Mouse (Mus musculus) urinary bladder, postnatal 14 days (tissue): ENCODE data around the gene A830031A19Rik.
A peak's percentile ranks its signal among the peaks of the same experiment; 100 is the strongest.

Experiments used
- DNase-seq: peaks from one replicate; pipeline ENCODE4 v3.0.0; 2021; ENCODE audit warnings: low spot score

A830031A19Rik gene

DNA sequence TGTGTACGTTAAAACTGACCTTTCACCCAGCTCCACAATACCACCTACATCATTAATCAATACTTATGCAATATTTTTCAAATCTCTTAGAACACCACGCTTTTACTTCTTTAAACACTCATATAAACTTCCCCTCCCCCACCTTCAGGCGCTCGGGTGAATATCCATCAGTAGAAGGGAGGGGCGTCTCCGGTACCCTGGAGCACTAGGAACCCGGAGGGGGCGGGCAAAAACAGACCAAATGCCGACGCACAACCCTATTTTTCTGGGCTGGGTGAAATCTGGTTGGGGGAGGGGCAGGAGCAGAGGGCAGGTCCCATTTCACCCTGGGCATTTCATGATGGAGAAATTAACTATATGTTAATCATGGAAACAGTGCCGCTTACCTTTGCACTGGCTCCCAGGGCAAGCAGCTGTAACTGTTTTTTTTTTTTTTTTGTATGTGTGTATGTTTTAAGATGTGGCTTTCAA lies at the start of gene A830031A19Rik:
Gene A830031A19Rik (minus strand): TSS at position 421 of the 471 bp plus-strand sequence.
- DNase-seq, result no peak

DNA sequence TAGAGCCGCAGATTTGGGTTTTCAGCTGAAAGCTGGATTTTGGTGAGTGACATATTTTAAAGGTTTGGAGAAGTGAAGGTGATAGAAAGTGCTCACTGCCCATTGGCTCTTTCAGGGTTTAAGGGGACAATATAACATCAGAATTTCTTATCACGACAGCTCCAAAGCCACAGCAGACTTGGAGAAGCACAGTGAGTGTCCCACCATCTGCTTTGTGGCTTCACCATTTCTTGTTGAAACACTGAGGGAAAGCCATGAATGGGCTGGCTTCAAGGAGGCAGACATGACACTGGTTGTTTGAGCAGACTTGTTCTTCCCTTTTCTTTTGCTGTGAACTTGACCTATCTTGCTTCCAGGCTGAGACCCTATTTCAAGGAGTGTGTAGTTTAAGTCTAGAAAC lies 49.1 kb upstream of the A830031A19Rik start:
- DNase-seq, result no peak

DNA sequence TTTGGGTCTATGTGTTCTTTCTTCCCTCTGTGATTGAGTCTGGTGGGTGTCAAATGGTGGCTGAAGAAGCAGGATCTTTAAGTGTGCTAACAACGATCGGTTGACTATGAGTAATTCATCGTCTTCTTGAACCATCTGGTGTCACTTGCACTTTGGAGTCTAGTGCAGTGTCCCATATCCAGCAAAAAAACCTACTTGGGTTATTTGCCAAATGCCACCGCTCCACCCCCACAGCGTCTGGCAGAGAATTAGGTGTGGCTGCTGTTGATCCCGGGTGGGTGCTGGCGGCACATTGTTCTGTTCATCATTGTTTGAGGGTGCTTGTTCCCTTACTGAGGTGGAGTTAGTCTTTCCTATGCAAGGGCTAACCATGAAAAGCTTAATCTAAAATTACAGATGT lies 48.0 kb upstream of the A830031A19Rik start:
- DNase-seq, result no peak

DNA sequence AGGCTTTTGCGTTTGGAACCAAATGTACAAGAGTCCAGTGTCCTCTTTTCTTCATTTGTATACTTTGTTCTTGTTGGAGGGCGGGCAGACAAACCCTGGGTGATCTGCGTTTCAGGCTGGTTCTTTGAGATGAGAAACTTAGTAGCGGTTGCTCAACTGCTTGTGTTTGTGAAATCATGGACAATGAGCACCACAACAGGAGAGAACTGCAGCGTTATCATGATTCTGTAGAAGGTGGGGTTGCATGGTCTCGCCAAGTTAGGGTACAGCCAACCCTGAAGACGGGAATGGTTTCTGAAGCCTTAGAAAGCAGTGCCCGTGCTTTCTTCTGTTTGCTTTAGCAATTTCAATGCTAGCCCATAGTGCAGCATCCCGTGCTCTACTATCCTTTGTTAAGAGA lies 46.3 kb upstream of the A830031A19Rik start:
- no peak for DNase-seq

DNA sequence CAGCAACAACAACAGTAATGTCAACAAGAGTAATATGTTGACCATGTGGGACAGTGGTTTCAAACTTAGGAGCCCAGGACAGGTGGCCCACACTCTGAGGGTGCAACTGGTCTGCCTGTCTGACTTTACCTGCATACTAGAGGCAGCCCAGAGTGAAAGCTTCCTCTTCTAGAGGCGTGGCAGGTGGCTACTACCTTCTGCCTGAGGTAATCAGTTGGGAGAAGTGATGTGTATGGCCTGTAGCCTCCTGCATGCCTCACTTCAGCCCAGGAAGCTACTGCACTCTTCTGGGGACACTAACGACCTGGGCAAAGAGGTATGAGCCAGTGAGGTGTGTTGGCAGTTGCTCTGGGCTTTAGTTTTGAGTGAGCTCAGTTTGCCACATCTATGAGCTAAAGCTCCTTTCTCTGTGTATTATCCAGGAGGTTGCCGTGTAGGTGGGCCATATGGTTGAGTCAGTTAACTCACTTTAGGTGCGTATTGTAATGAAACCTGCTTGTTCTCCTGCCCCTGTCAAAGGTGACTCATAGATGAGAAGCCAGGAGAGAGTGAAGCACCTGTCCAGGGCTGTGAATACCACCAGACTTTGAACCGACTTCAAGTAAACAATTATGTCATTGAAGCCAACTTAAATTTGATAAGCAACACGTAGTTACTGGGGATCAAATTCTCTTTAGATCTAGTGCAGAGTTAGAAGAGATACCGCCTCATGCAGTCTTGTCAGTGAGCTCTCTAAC lies 41.9 kb upstream of the A830031A19Rik start:
- no peak for DNase-seq

DNA sequence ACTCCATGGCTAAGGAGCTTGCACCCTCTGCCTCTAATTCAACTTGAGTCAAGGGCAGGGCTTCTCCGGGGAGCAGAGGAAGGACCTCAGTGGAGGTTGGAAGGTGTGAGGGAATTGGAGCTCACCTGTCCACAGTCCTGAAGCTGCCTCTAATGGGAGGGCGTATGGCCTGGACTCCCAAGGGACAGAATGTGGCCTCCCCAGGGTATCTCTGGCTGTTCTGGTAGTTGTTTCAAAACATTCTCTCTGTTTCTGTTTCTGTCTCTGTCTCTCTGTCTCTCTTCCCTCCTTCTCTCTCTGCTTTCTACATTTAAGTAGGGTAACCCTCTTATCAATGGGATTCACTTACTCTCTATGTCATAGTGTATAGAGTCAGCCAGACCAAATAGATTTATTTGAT lies 41.2 kb upstream of the A830031A19Rik start:
- no peak for DNase-seq

DNA sequence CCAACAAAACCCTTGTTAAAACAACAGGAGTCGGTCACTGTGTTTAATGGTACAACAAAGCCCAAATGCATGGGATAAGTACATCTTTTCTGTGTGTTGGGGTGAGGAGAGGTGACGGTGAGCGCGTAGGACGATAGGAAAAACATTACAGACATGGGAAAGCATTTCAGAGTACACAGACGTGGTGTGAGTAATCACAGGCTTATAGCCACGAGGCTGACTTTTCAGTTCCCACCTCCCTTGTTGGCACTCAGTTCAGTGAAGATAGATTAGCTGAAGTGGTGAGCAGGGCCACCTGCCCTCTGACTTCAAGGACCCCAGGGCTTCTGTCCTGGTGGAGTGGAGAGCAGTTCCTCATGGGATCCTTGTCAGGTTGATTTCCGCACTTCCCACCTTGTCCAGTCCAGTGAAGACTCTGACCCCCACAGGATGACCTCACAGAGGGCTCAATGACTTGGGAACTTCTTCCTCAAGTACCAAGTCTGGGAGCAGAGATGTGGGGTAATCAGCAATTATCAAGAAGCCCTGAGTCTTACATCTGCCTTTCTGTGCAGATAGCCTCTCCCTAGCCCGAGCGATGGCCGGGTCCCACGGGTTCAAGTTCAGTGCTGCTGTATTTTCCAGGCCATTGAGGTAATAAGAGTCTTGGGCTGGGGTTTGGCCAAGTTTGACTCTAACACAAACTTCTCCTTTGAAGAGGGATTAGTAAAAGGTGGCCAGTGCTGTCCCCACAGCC lies 40.3 kb upstream of the A830031A19Rik start:
- DNase-seq, result no peak

DNA sequence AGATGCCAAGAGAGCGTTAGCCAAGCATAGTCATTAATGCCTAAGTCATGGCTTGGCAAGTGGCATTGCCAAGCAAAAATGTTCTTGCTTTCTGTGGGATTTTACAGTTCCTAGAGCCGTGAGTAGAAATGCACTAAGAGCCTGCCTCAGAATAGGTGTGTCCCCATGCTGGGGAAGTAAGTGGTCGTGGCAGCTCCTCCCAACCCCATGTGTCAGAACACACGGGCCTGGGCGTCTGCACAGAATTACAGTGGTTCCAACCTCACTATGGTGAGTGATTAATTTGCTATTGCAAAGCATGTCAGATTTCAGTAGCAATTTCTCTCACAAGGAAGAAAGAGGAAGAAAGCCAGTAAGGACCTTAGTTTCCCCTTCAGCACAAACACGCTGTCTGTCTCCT lies 36.9 kb upstream of the A830031A19Rik start:
- no peak for DNase-seq

DNA sequence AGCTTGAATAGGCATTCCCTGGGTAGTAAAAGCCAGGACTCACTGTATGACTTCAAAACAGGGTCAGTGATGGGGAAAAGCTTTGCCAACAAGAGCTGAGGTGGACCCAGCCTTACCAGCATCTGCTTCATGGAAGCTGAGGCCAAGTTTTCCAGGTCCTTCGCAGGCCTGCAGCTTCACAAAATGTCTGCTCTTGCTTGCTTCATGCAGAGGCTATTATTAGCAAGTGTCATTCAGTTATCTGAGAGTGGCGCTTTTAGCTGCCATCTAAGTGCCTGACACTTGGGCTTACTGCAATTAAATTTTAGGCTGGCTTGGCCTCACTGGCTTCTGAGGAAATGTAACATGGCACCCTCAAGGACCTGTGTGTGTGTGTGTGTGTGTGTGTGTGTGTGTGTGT lies 35.3 kb upstream of the A830031A19Rik start:
- DNase-seq, result no peak

DNA sequence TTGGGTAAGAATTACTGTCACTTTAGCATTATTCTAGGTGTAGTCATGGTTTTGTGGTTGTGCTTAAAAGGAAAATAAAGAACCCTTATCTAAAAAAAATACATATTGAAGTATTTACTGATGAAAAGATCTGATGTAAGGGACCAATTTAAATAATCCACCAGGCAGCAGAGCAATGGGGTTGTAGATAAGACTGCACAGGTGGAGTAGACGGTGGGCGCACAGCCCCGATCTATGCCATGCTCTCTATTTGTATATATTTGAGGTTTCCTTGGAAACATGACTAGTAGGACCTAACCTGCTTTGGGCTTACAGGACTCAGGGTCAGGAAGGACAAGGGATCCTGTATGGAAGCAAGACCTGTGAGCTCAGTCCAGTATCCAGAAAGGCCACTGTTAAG lies 34.5 kb upstream of the A830031A19Rik start:
- DNase-seq, result no peak

DNA sequence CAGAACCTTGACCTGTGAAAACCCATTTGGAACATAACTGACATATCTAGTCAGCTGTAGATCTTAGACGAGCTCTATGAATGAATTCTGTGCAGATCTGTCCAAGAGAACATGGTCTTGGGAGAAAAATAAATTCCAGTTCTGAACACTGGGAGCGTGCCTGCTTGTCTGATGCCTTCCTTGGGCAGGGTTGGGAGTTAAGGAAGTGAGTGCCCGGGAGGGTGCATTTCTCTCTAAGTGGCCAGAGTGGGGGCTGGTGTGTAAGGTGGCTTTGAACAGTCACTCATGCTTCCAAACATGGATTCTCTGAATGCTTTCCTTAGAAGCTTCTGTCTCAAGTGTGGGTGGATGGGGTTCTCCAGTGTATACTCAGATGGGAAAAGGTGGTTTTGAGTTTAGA lies 34.1 kb upstream of the A830031A19Rik start:
- DNase-seq, result no peak

DNA sequence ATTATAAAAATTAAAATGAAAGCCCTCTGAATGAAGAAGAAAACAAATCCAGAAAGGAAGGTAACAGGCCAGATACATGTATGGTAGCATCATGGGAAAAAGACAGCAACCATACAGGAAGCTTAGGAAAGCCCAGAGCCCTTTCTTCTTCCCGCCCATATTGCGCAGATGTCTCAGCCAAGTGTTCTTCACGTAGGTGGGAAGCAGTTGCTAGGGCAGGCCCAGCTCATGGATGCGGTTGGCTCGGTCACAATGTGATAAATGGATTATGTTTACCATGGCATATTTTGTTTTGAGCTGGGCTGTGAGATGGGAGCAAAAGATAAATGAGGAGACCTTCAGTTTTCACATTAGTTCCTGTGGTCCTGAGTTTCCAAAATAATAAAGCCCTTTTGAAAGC lies 32.6 kb upstream of the A830031A19Rik start:
- DNase-seq, result no peak

DNA sequence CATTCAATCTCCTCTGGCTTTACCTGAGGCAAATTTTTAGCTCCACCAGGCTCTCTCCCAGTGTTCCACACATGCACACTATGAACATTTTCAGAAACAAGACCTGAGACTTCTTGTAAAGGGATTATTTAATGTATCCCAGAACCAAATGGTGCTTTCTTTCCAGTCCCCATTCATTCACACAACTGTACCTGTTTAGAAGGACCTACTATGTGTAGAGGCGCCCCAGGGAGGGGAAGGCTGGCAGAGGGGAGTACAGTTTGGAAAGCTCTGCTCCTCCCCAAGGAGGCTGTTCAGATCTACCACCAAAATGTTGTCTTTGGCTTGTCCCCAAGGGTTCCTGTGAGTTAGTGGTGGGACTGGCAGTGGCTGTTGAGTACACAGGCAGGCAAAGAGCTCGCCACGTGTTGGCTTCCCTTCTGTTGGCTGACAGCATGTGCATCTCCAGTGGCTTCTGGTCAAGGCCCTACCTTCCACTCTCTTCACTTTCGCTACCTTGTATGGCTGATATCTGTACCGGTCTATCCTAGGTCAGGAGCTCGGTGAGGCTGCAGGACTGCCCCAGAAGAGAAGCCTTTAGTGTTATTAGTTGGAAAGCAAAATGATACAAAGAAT lies 28.4 kb upstream of the A830031A19Rik start:
- DNase-seq, result no peak

DNA sequence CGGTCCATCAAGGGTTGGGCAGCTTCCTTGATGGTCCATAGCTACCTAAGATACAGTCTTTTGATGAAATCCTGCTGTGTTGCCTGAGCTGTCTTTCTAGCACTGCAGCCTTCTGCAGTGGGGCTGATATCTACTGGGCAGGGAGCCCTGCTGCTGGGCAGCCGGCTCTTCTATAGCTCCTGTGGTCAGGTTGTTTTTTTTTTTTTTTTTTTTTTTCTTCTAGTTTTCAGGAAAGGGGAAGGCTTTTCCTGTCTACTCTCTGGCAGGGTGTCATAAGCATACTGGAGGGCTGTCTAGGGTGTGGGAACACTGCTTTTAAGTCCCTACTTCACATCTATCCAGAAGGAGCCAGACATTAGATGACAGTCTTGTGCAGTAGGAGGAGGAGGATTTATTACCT lies 27.5 kb upstream of the A830031A19Rik start:
- no peak for DNase-seq

DNA sequence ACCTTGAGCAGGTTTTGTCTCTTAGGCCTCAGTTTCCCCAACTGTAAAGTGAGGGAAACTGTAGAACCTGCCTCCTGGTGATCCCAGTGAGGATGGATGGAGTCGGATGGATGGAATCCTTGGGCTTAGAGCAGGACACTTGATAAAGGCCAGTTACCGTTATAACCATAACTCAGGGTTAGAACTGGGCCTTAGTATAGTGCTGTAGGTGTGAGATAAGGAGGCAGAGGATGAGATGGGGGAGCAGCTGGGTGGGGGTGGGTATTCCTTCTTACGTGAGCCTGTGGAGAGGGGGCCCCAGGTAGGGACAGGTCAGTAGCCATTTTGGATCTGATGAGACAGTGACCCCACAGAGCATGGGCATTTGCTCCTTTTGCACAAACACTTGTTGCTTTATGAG lies 26.8 kb upstream of the A830031A19Rik start:
- DNase-seq, result no peak

DNA sequence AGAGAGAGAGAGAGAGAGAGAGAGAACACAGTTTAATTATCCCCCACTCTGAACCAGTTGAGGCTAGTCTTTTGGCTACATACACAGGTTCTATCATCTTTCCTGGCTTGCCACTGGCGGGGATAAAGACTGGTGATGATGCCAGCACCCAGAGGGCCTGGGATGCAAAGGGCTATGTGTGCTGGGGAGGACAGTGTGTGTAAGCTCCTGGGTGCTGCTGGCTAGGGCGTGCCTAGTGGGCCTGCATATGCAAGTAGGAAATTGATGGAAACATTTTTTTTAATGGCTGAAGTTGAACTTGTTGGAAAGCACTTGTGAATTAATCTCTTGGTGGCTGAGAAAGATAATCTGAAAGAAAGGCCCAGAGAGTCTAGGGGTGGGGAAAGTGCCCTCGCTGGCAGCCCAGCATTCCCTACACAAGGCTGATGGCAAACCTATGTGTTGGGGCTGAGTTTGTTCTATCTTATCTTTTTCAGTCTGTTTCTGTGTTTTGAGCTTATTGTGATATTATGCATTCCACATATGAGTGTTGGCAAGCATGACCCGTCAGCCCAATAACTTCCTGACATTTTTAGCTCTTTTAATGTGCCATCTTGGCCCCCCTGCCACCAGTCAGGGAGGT lies 25.7 kb upstream of the A830031A19Rik start:
- no peak for DNase-seq

DNA sequence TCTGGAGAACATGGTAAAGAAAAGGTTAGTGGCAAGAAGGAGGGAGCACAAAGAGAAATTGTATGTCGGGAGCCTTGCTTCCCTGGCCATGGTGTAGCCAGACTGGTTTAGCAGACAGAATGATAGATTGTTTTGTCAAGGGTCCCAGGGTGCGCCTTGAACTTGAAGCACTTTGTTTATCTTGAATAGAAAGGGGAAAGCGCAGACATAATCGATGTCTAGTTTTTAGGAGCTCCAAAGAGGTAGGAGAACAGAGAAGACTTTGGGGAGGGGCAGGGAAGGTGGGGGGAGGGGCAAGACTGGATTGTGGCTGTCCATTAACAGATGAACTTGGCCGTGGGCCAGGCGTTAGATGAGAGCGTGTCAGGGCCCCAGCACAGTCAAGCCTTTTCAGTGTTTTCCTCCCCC lies 25.0 kb upstream of the A830031A19Rik start:
- DNase-seq, result peak; percentile 37

DNA sequence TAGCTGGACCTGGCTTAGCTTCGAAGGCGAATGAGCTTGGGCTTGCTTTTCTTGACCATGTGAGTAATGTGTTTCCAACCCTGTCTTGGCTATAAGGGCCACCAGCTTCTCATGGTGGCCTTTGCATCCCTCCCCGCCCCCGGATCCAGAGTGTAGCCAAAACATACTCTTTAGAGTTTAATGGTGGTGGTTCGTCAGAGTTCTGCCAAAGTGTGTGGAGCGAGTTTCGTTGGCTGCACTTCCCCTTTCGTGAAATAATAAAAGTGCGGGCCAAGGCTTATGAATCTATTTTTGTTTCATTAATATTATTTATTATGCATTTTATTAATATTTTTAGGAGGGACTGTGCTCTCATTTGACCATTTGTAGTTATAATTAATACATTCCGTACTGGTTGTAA lies 24.4 kb upstream of the A830031A19Rik start:
- no peak for DNase-seq

DNA sequence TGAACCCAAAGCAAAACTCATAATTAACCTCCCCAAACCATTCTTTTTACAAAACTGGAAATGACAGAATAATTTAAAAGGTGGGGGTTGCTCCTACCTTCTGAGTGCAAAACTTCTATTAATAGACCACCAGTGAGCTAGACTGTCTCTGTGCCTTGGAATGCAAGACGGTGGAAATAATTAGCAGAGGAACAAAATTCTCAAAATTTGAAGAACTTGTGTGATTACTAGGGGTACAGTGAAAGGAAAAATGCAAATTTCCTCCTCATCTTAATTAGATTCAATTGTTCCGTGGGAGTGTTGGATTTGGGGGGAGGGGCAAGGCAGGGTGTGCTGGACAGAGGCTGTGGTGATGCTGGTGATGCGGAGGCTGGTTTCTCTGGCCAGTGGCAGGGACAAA lies 23.8 kb upstream of the A830031A19Rik start:
- DNase-seq, result no peak

DNA sequence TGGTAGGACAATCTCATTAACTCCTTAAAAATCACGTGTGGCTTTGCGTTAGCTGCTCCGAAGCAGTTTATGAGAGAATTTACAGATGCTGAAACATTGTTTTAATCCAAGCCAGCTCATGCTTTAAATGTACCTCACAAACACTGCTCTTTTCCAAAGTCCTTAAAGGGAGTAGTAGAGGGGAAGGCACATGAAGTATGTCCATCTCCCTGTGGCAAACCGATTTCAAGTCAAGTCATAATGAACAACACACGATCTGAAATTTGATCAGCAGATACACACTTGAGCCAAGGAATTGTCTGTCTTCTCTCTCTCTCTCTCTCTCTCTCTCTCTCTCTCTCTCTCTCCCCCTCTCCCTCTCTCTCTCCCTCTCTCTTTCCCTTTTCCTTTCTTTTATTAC lies 23.2 kb upstream of the A830031A19Rik start:
- DNase-seq, result no peak

DNA sequence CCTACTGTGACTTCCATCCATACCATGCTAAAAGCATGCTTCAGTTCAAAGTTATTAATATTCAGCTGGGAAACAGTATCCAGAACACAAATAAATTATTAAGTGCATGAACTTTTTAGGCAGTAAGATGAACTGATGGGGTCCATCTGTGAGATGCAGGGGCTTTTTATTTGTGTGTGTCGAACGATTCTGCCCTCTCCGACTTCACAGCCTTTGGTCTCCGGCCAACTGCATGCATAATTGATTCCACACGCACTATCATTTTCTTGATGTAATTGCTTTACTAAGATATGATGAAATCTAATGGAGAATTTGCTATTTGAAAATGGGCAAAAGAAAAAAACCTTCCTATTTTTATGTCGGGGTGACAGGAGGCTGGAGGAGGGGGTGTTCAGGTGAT lies 22.2 kb upstream of the A830031A19Rik start:
- DNase-seq, result no peak

DNA sequence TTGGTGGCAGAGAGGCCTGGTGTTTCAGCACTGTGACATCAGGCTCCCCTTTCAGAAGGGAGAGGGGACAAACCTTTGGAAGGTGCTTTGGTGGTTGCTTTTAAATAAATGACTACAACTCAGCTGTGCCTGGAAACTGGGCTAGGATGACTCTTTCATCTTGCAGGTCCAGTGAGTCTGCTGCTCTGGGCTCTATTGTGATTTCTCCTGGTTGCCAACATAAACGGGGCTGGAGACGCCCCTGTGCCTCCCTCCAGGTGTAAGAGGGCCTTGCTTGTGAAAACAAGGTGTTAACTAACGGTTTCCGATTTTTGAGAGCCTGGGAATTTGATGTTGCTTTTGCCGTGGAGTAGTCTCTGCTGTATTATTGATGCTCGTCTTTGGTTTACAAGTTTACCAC lies 21.6 kb upstream of the A830031A19Rik start:
- DNase-seq, result no peak
